Mouse (Mus musculus) liver, adult 2 months (tissue): Measurements from ENCODE around the gene Cd34. TPM values are rescaled to one million over a fixed set of nuclear protein-coding genes. Genes with fewer than 3 reads are reported as not detected.
A peak's percentile ranks its signal among the peaks of the same experiment; 100 is the strongest.

Experiments used
- DNase-seq: peaks from one replicate; pipeline ENCODE4 v3.0.0-alpha.2; 2011; ENCODE audit warnings: low read depth, low spot score; ENCODE audit errors: extremely low read depth
- H3K27ac ChIP-seq: fragments of 200-500 bp; replicated peaks from 2 replicates; pipeline ENCODE4 v1.5.1; 2012; ENCODE audit warnings: low read depth, mild to moderate bottlenecking, control low read depth, inconsistent platforms, low read length; ENCODE audit not compliant: insufficient read depth
- H3K27me3 ChIP-seq: fragments of 200-500 bp; 2 replicates; pipeline ENCODE4 v1.6.1; 2012; ENCODE audit warnings: mild to moderate bottlenecking, moderate library complexity, low read length, inconsistent platforms; ENCODE audit not compliant: control insufficient read depth, insufficient read depth
- H3K36me3 ChIP-seq: fragments of 200-500 bp; 2 replicates; pipeline ENCODE4 v1.6.1; 2012; ENCODE audit warnings: low read length, inconsistent platforms; ENCODE audit not compliant: control insufficient read depth, insufficient read depth
- H3K4me1 ChIP-seq: fragments of 200-500 bp; 2 replicates; pipeline ENCODE4 v1.6.1; 2011; ENCODE audit warnings: low read length; ENCODE audit not compliant: control insufficient read depth, insufficient read depth
- H3K4me3 ChIP-seq: fragments of 200-500 bp; 2 replicates; pipeline ENCODE4 v1.5.1; 2011; ENCODE audit warnings: low read depth, mild to moderate bottlenecking, control low read depth, low read length, moderate library complexity; ENCODE audit not compliant: insufficient read depth
- H3K79me2 ChIP-seq: fragments of 200-500 bp; 2 replicates; pipeline ENCODE4 v1.6.1; 2012; ENCODE audit warnings: inconsistent platforms, mild to moderate bottlenecking, low read length, moderate library complexity; ENCODE audit not compliant: control insufficient read depth, insufficient read depth
- H3K9ac ChIP-seq: fragments of 200-500 bp; 2 replicates; pipeline ENCODE4 v1.6.1; 2012; ENCODE audit warnings: low read depth, mild to moderate bottlenecking, control low read depth, inconsistent platforms, low read length
- CTCF ChIP-seq: fragments of 200-500 bp; IDR thresholded peaks from 2 replicates; pipeline ENCODE4 v1.5.1; 2011; ENCODE audit warnings: low read depth, low read length, control low read depth
- POLR2A ChIP-seq: fragments of 200-500 bp; IDR thresholded peaks from 2 replicates; pipeline ENCODE4 v1.6.1; 2011; ENCODE audit warnings: low read length, control low read depth; ENCODE audit not compliant: insufficient read depth; ENCODE audit errors: extremely low read depth
- WGBS: fragments of 180-500 bp; shearing (Covaris S2); methylation state at CpG from one replicate; pipeline ENCODE4 v1.1.7; 2018; 5-methylcytosine and 5-hydroxymethylcytosine counted together
- polyA plus RNA-seq: library from polyadenylated mRNA; depleted of rRNA; stranded (reverse); fragments of >200 nt; gene quantifications from 2 replicates; pipeline ENCODE4 v1.2.3, GENCODE M21; 2012
- total RNA-seq: library from RNA; depleted of rRNA; stranded (reverse); fragments of >200 nt; gene quantifications from 2 replicates; pipeline ENCODE4 v1.2.3, GENCODE M21; 2014

The Cd34 gene
- total and polyA plus RNA-seq, 2 experiments, result 0.72 to 1.7 TPM

- Histone ChIP-seq H3K36me3 (no peaks in the 10 kb centered on the region), H3K4me3 (no peak overlapping the region), H3K9ac (no peak overlapping the region), H3K27ac (0 out of 2 replicates have a peak overlapping the region, but pooled peaks have one; percentile 23), H3K4me1 (peaks cover 33% of the 10 kb centered on the region), H3K79me2 (peaks cover 43% of the 10 kb centered on the region), H3K27me3 (no peaks in the 10 kb centered on the region)
- WGBS, result 48% methylated on average over 2 of the region's 2 CpGs
- DNase-seq, result no peak
- TF ChIP-seq POLR2A (no peak), CTCF (no peak)
These were observed 52.4 kb downstream of the Cd34 start for GRCm38 (mm10) chr1:194990976-194991375.

- Histone ChIP-seq H3K27me3 (no peaks in the 10 kb centered on the region), H3K4me1 (peaks cover 33% of the 10 kb centered on the region), H3K79me2 (peaks cover 42% of the 10 kb centered on the region), H3K36me3 (no peaks in the 10 kb centered on the region), H3K9ac (no peak overlapping the region), H3K4me3 (no peak overlapping the region), H3K27ac (no peak overlapping the region)
- no peak for DNase-seq
- WGBS, result 90% methylated on average over 2 of the region's 2 CpGs
- TF ChIP-seq CTCF, result no peak
- no peak for TF ChIP-seq POLR2A
These were observed 53.0 kb downstream of the Cd34 start for GRCm38 (mm10) chr1:194991654-194992053.

GRCm38 (mm10) chr1:194992589-194993317 lies 54.1 kb downstream of the Cd34 start:
- H3K4me3 ChIP-seq, result no peak overlapping the region
- 31% methylated on average over 5 of the region's 5 CpGs for WGBS
- H3K27me3 ChIP-seq, result no peaks in the 10 kb centered on the region
- TF ChIP-seq CTCF (no peak), POLR2A (no peak)
- no peaks in the 10 kb centered on the region for H3K36me3 ChIP-seq
- DNase-seq, result no peak
- no peak overlapping the region for H3K9ac ChIP-seq
- H3K79me2 ChIP-seq, result peaks cover 40% of the 10 kb centered on the region
- peak overlapping the region; percentile 64 for H3K27ac ChIP-seq
- H3K4me1 ChIP-seq, result peaks cover 29% of the 10 kb centered on the region

- TF ChIP-seq POLR2A (no peak), CTCF (no peak)
- Histone ChIP-seq H3K36me3 (no peaks in the 10 kb centered on the region), H3K27me3 (no peaks in the 10 kb centered on the region), H3K27ac (no peak overlapping the region; the same call in 1 of the 2 replicates), H3K4me3 (no peak overlapping the region), H3K79me2 (peaks cover 37% of the 10 kb centered on the region), H3K9ac (no peak overlapping the region), H3K4me1 (peaks cover 31% of the 10 kb centered on the region)
- WGBS, result 67% methylated on average over 1 of the region's 1 CpGs
- no peak for DNase-seq
These were observed 54.9 kb downstream of the Cd34 start for GRCm38 (mm10) chr1:194993409-194993988.

- Histone ChIP-seq H3K9ac (no peak overlapping the region), H3K27me3 (no peaks in the 10 kb centered on the region), H3K79me2 (peaks cover 35% of the 10 kb centered on the region), H3K4me3 (no peak overlapping the region), H3K4me1 (peaks cover 29% of the 10 kb centered on the region), H3K27ac (peak overlapping the region; percentile 2), H3K36me3 (no peaks in the 10 kb centered on the region)
- TF ChIP-seq POLR2A (no peak), CTCF (no peak)
- DNase-seq, result no peak
- WGBS, result 85% methylated on average over 5 of the region's 5 CpGs
These were observed 55.6 kb downstream of the Cd34 start for GRCm38 (mm10) chr1:194994262-194994661.

- Histone ChIP-seq H3K27ac (peak overlapping the region; percentile 55), H3K4me1 (peaks cover 27% of the 10 kb centered on the region), H3K79me2 (peaks cover 36% of the 10 kb centered on the region), H3K36me3 (no peaks in the 10 kb centered on the region), H3K4me3 (no peak overlapping the region), H3K9ac (no peak overlapping the region), H3K27me3 (no peaks in the 10 kb centered on the region)
- no peak for TF ChIP-seq POLR2A
- no peak for TF ChIP-seq CTCF
- 64% methylated on average over 2 of the region's 2 CpGs for WGBS
- peak; percentile 80 for DNase-seq
These were observed 56.6 kb downstream of the Cd34 start for GRCm38 (mm10) chr1:194995196-194995595.
